Mouse (Mus musculus) neutrophil, adult 65 days (primary cell): ENCODE results near the gene Olfr430. TPM values are rescaled to one million over a fixed set of nuclear protein-coding genes. Genes with fewer than 3 reads are reported as not detected.

Source experiments
- total RNA-seq: library from RNA; stranded (reverse); gene quantifications from 2 replicates; pipeline ENCODE4 v1.2.4, GENCODE M21; 2023

The Olfr430 gene
- not detected in 2 replicates for total RNA-seq

GRCm38 (mm10) chr1:174066305-174066704 is at the start of gene Olfr430:
TSS of gene Olfr430 (plus strand) at chr1:174066605.

GRCm38 (mm10) chr1:174031698-174032097 is 34.7 kb upstream of the Olfr430 start, which contains the start of gene Ifi205:
TSS of gene Ifi205 (minus strand) at chr1:174031810.

GRCm38 (mm10) chr1:174040523-174041177 is 25.8 kb upstream of the Olfr430 start, which contains the start of gene Olfr433:
TSS of gene Olfr433 (plus strand) at chr1:174040705.

GRCm38 (mm10) chr1:174048893-174049292 is 17.5 kb upstream of the Olfr430 start, which contains the start of gene Olfr432:
TSS of gene Olfr432 (plus strand) at chr1:174049205.

GRCm38 (mm10) chr1:174084031-174084430 is 17.6 kb downstream of the Olfr430 start, which contains the start of gene Olfr429:
TSS of gene Olfr429 (plus strand) at chr1:174084331.

GRCm38 (mm10) chr1:174096591-174096990 is 30.2 kb downstream of the Olfr430 start, which contains the start of gene Olfr427:
TSS of gene Olfr427 (plus strand) at chr1:174096891.

GRCm38 (mm10) chr1:174121062-174121461 is 54.7 kb downstream of the Olfr430 start, which contains the start of gene Olfr231:
TSS of gene Olfr231 (minus strand) at chr1:174121162.

Other genes with a start within 250 kb of the Olfr430 start
- 7.9 and 12.3 TPM in 2 replicates for gene Ifi211, start 153.6 kb upstream of the Olfr430 start, total RNA-seq
- gene Mndal, start 124.1 kb upstream of the Olfr430 start, total RNA-seq: 30.7 and 32.2 TPM in 2 replicates
- gene Ifi203, start 123.9 kb upstream of the Olfr430 start, total RNA-seq: 15.4 and 23.1 TPM in 2 replicates
- not detected in 2 replicates for gene Ifi202b, start 83.9 kb upstream of the Olfr430 start, total RNA-seq
- gene Ifi205, start 34.8 kb upstream of the Olfr430 start, total RNA-seq: 2.4 and 6.3 TPM in 2 replicates
- gene Olfr433, start 25.9 kb upstream of the Olfr430 start, total RNA-seq: not detected in 2 replicates
- not detected in 2 replicates for gene Olfr432, start 17.4 kb upstream of the Olfr430 start, total RNA-seq
- gene Olfr429, start 17.7 kb downstream of the Olfr430 start, total RNA-seq: not detected in 2 replicates
- not detected in 2 replicates for gene Olfr427, start 30.3 kb downstream of the Olfr430 start, total RNA-seq
- not detected in 2 replicates for gene Olfr231, start 54.6 kb downstream of the Olfr430 start, total RNA-seq
- gene Olfr424, start 64.9 kb downstream of the Olfr430 start, total RNA-seq: not detected in 2 replicates
- gene Olfr420, start 89.0 kb downstream of the Olfr430 start, total RNA-seq: not detected in 2 replicates
- gene Spta1, start 106.2 kb downstream of the Olfr430 start, total RNA-seq: 0.98 and 2.2 TPM in 2 replicates
- gene Olfr419, start 185.5 kb downstream of the Olfr430 start, total RNA-seq: not detected in 2 replicates